Mouse (Mus musculus): ENCODE measurements at regions not wholly inside any gene's neighbourhood (a gene's known extent, or its start where the extent isn't known, plus 50 kb on each side); places are given as distances from the start of the nearest gene placed in this dataset.
A peak's percentile ranks its signal among the peaks of the same experiment; 100 is the strongest.

DNA sequence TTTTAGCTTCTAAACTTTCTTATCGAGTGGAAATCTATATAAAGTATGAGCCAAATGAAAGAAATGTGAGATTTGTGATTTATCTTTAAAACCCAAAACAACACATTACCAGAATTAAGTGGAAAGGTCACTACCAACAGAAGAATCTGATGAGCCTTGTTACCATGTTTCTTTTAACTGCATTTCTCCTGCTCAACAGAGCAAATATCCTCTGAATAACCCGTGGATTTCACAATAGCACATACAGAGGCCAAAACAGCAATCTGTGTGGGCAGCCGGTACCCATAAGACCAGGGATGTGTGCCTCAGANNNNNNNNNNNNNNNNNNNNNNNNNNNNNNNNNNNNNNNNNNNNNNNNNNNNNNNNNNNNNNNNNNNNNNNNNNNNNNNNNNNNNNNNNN, 85.3 kb downstream of the 4930444P10Rik start:
- Histone ChIP-seq H3K9ac (ENCODE audit: low read depth, low read length) (no peak overlapping the region), H3K4me3 (ENCODE audit: insufficient read depth, low read depth, low read length) (no peak overlapping the region), H3K36me3 (ENCODE audit: control insufficient read depth, insufficient read depth, low read length) (no peaks in the 10 kb centered on the region), H3K79me2 (ENCODE audit: control insufficient read depth, insufficient read depth, low read length) (no peaks in the 10 kb centered on the region), H3K27me3 (ENCODE audit: control insufficient read depth, insufficient read depth, low read length) (no peaks in the 10 kb centered on the region), H3K4me1 (ENCODE audit: control insufficient read depth, insufficient read depth, low read length) (no peaks in the 10 kb centered on the region), H3K27ac (replicated peaks; ENCODE audit: insufficient read depth, low read depth, low read length) (no peak overlapping the region)
- TF ChIP-seq POLR2A (IDR thresholded peaks at IDR 0.05; ENCODE audit: extremely low read depth, insufficient read depth, low read length) (no peak), CTCF (IDR thresholded peaks at IDR 0.05; ENCODE audit: low read depth, low read length) (no peak)
- WGBS = 38% methylated on average over 3 of the region's 3 CpGs
- peak; percentile 57 for DNase-seq (ENCODE audit: extremely low read depth, low read depth, low spot score)

DNA sequence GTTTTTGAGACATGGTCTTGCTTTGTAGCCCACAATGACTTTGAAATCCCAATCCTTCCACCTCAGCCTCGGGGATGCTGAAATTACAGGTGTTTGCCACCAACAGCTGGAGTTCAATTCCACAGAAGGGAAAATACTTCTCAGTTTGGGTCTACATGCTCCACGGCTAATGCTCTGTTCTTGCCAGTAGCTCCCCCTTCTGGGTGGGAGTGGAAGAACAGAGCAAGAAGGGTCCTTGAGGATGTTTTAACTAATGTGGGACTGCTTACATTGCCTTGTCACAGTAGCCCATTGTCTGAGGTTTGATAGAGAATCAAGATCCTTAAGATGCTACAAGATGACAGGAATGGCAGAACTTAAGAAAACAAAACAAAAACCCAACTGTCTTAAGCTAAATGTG, 86.2 kb downstream of the 4930444P10Rik start:
- H3K9ac ChIP-seq (ENCODE audit: low read depth, low read length) = no peak overlapping the region
- H3K4me3 ChIP-seq (ENCODE audit: insufficient read depth, low read depth, low read length) = no peak overlapping the region
- 81% methylated on average over 2 of the region's 2 CpGs for WGBS
- no peak for DNase-seq (ENCODE audit: extremely low read depth, low read depth, low spot score)
- no peaks in the 10 kb centered on the region for H3K27me3 ChIP-seq (ENCODE audit: control insufficient read depth, insufficient read depth, low read length)
- no peaks in the 10 kb centered on the region for H3K79me2 ChIP-seq (ENCODE audit: control insufficient read depth, insufficient read depth, low read length)
- H3K36me3 ChIP-seq (ENCODE audit: control insufficient read depth, insufficient read depth, low read length) = no peaks in the 10 kb centered on the region
- no peak for TF ChIP-seq POLR2A (IDR thresholded peaks at IDR 0.05; ENCODE audit: extremely low read depth, insufficient read depth, low read length)
- TF ChIP-seq CTCF (IDR thresholded peaks at IDR 0.05; ENCODE audit: low read depth, low read length) = no peak; the same call in 1 of the 2 replicates
- H3K27ac ChIP-seq (replicated peaks; ENCODE audit: insufficient read depth, low read depth, low read length) = no peak overlapping the region
- no peaks in the 10 kb centered on the region for H3K4me1 ChIP-seq (ENCODE audit: control insufficient read depth, insufficient read depth, low read length)

DNA sequence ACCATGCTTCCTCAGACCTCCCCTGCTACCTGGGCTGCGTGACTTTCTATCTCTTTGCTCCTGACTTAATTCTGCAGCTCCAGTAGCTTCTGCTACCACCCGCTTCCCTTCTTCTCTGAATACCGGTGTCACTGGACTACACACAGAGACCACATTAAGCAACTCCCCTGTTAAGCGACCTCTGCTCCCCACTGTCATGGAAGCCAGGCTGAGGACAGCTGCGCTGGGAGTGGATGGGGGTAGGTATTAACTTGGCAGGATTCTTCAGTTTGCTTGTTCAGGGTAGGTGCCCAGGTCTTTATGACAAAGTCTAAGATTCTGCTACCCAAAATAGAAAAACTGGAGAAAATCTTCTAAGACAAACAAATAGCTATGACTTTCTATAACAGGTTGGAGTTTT, 96.0 kb downstream of the 4930444P10Rik start:
- H3K9ac ChIP-seq (ENCODE audit: low read depth, low read length) = no peak overlapping the region
- no peaks in the 10 kb centered on the region for H3K27me3 ChIP-seq (ENCODE audit: control insufficient read depth, insufficient read depth, low read length)
- no peaks in the 10 kb centered on the region for H3K36me3 ChIP-seq (ENCODE audit: control insufficient read depth, insufficient read depth, low read length)
- WGBS = 22% methylated on average over 5 of the region's 5 CpGs
- no peak overlapping the region for H3K4me3 ChIP-seq (ENCODE audit: insufficient read depth, low read depth, low read length)
- DNase-seq (ENCODE audit: extremely low read depth, low read depth, low spot score) = peak; percentile 92
- no peak for TF ChIP-seq CTCF (IDR thresholded peaks at IDR 0.05; ENCODE audit: low read depth, low read length)
- TF ChIP-seq POLR2A (IDR thresholded peaks at IDR 0.05; ENCODE audit: extremely low read depth, insufficient read depth, low read length) = no peak
- peaks cover 7% of the 10 kb centered on the region for H3K4me1 ChIP-seq (ENCODE audit: control insufficient read depth, insufficient read depth, low read length)
- H3K27ac ChIP-seq (replicated peaks; ENCODE audit: insufficient read depth, low read depth, low read length) = peak overlapping the region; percentile 83
- no peaks in the 10 kb centered on the region for H3K79me2 ChIP-seq (ENCODE audit: control insufficient read depth, insufficient read depth, low read length)

DNA sequence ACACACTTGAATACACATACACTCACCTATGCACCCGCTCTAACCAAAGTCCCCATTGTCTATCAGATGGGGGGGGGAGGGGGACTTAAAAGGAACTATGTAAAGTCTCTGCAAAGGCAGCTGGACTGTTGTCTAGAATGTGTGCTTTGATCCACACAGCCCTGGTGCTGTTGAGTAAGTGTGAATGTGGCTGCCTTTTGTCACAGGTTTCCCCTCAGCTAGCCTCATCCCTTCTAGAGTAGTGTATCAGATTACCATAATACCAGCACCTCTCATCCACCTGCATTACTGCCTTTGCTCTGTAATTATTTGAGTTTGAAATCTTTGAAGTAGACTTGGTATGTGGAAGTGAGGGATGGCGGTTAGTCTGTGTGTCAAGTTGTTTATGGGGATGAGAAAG, 96.8 kb downstream of the 4930444P10Rik start:
- Histone ChIP-seq H3K4me1 (ENCODE audit: control insufficient read depth, insufficient read depth, low read length) (peaks cover 7% of the 10 kb centered on the region), H3K27ac (replicated peaks; ENCODE audit: insufficient read depth, low read depth, low read length) (no peak overlapping the region), H3K9ac (ENCODE audit: low read depth, low read length) (no peak overlapping the region), H3K79me2 (ENCODE audit: control insufficient read depth, insufficient read depth, low read length) (no peaks in the 10 kb centered on the region), H3K36me3 (ENCODE audit: control insufficient read depth, insufficient read depth, low read length) (no peaks in the 10 kb centered on the region), H3K27me3 (ENCODE audit: control insufficient read depth, insufficient read depth, low read length) (no peaks in the 10 kb centered on the region), H3K4me3 (ENCODE audit: insufficient read depth, low read depth, low read length) (no peak overlapping the region)
- no peak for DNase-seq (ENCODE audit: extremely low read depth, low read depth, low spot score)
- WGBS = 59% methylated on average over 2 of the region's 2 CpGs
- TF ChIP-seq CTCF (IDR thresholded peaks at IDR 0.05; ENCODE audit: low read depth, low read length) (no peak), POLR2A (IDR thresholded peaks at IDR 0.05; ENCODE audit: extremely low read depth, insufficient read depth, low read length) (no peak)

DNA sequence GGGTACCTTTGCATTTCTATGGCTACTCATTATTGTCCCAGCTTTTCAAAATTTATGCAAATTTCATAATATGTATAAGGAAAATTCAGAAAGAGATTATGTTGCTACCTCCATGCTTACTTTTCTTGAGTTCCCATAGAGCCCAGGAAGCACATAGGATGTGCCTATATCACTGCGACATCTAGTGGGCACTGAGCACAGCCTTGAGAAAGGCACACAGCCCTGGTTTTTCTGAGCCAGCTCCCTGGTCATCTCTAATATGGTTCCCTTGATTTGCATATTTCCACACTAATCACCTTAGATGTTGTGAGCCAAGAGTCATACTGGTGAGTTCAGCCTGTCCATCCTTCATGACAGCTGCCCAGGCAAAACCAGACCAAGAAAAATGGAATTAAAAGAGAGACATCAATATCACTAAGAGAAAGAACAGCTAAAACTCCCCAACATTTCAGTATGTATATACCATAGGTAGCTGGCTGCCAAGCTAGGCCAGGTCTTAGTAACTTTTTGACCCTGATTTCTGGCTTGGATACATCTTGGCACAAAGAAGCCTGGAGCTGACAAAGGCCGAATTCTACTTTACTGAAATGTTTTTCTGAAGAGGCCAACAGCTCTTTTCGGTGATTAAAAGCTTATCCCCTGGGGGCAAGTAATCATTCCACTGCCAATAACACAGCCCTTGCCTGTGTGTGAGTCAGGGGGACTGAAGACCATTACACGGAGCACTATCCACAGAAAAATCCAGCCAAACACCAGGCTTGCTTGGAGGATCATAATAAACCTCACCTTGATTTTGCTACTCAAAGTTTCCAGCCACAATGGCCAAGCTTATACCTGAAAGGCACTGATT, 99.3 kb downstream of the 4930444P10Rik start:
- Histone ChIP-seq H3K27ac (replicated peaks; ENCODE audit: insufficient read depth, low read depth, low read length) (no peak overlapping the region), H3K36me3 (ENCODE audit: control insufficient read depth, insufficient read depth, low read length) (no peaks in the 10 kb centered on the region), H3K27me3 (ENCODE audit: control insufficient read depth, insufficient read depth, low read length) (no peaks in the 10 kb centered on the region), H3K4me3 (ENCODE audit: insufficient read depth, low read depth, low read length) (no peak overlapping the region), H3K79me2 (ENCODE audit: control insufficient read depth, insufficient read depth, low read length) (no peaks in the 10 kb centered on the region), H3K4me1 (ENCODE audit: control insufficient read depth, insufficient read depth, low read length) (peaks cover 9% of the 10 kb centered on the region), H3K9ac (ENCODE audit: low read depth, low read length) (no peak overlapping the region)
- WGBS = 50% methylated on average over 4 of the region's 4 CpGs
- peak; percentile 40 for DNase-seq (ENCODE audit: extremely low read depth, low read depth, low spot score)
- TF ChIP-seq CTCF (IDR thresholded peaks at IDR 0.05; ENCODE audit: low read depth, low read length) (peak; percentile 25; the same call in 1 of the 2 replicates), POLR2A (IDR thresholded peaks at IDR 0.05; ENCODE audit: extremely low read depth, insufficient read depth, low read length) (no peak)

DNA sequence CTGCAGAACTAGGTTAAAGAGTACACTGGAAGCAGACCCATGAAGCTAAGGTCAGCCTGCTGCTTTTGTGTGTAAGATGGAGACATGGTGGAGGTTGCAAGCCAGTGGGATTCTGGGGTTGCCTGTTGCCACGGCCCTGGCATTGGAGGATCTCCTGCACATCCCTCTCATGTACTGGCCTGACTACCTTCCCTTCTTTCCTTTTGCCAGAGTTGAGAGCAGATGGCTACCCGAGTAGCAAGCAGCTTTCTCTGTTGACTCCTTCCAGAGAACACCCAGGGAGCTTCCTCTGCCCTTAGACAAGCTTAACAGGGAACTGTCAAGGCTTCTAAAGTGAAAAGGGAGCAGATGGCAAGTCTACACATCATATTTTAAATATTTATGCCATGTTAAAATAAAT, 102.1 kb downstream of the 4930444P10Rik start:
- Histone ChIP-seq H3K79me2 (ENCODE audit: control insufficient read depth, insufficient read depth, low read length) (no peaks in the 10 kb centered on the region), H3K27ac (replicated peaks; ENCODE audit: insufficient read depth, low read depth, low read length) (no peak overlapping the region), H3K9ac (ENCODE audit: low read depth, low read length) (no peak overlapping the region), H3K4me3 (ENCODE audit: insufficient read depth, low read depth, low read length) (no peak overlapping the region), H3K27me3 (ENCODE audit: control insufficient read depth, insufficient read depth, low read length) (no peaks in the 10 kb centered on the region), H3K4me1 (ENCODE audit: control insufficient read depth, insufficient read depth, low read length) (peaks cover 3% of the 10 kb centered on the region; the same call in 1 of the 2 replicates), H3K36me3 (ENCODE audit: control insufficient read depth, insufficient read depth, low read length) (no peaks in the 10 kb centered on the region)
- TF ChIP-seq POLR2A (IDR thresholded peaks at IDR 0.05; ENCODE audit: extremely low read depth, insufficient read depth, low read length) = no peak
- no peak for TF ChIP-seq CTCF (IDR thresholded peaks at IDR 0.05; ENCODE audit: low read depth, low read length)
- no peak for DNase-seq (ENCODE audit: extremely low read depth, low read depth, low spot score)
- WGBS = 64% methylated on average over 2 of the region's 2 CpGs

Measured in liver, adult 2 months (tissue).